Mouse (Mus musculus): ENCODE measurements around the gene Cwf19l1. TPM values are rescaled to one million over a fixed set of nuclear protein-coding genes. Genes with fewer than 3 reads are reported as not detected.
A peak's percentile ranks its signal among the peaks of the same experiment; 100 is the strongest.

The Cwf19l1 gene
- polyA plus RNA-seq, 1 experiment from 2014 or later = 19.9 TPM

DNA sequence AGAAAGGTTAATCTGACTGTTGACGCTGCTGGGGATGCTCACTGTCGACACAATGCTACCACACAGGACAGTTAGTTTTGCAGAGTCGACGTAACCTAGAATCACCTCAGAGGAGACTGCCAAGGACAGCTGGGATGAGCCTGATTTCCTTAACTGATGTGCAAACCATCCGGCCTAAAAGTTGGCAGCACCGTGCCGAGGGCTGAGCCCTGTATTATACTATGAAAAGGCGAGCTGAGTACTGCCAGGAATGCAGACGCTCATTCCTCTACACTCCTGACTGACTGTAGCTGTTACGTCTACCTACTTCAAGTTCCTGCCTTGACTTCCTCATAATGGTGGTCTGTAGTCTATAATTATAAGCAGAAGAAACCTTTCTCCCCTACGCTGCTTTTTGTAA lies 60.7 kb downstream of the Cwf19l1 start:
- H3K36me3 ChIP-seq (ENCODE audit: control insufficient read depth, insufficient read depth) = peaks cover 23% of the 10 kb centered on the region
- H3K9ac ChIP-seq (ENCODE audit: low read length) = no peak overlapping the region
- no peaks in the 10 kb centered on the region for H3K9me3 ChIP-seq (replicated peaks; ENCODE audit: control insufficient read depth, low read length)
- H3K27me3 ChIP-seq (ENCODE audit: control insufficient read depth, insufficient read depth, low read length) = no peaks in the 10 kb centered on the region
- H3K4me3 ChIP-seq (ENCODE audit: low read length) = no peak overlapping the region
- no peak overlapping the region for H3K27ac ChIP-seq (ENCODE audit: low read length)
- WGBS = 73% methylated on average over 11 of the region's 11 CpGs
- H3K4me1 ChIP-seq (ENCODE audit: control insufficient read depth, insufficient read depth, low read length) = peaks cover 2% of the 10 kb centered on the region; the same call in 1 of the 2 replicates
- no peak overlapping the region for H3K4me2 ChIP-seq (ENCODE audit: low read depth, low read length)
- ATAC-seq (replicated peaks; ENCODE audit: extremely low read depth, insufficient read depth, low FRiP score) = no peak

GRCm38 (mm10) chr19:44071166-44071565 lies 64.5 kb downstream of the Cwf19l1 start:
- no peak overlapping the region for H3K4me3 ChIP-seq (ENCODE audit: low read length)
- H3K4me2 ChIP-seq (ENCODE audit: low read depth, low read length) = no peak overlapping the region
- no peaks in the 10 kb centered on the region for H3K27me3 ChIP-seq (ENCODE audit: control insufficient read depth, insufficient read depth, low read length)
- H3K27ac ChIP-seq (ENCODE audit: low read length) = no peak overlapping the region
- H3K9ac ChIP-seq (ENCODE audit: low read length) = no peak overlapping the region
- H3K9me3 ChIP-seq (replicated peaks; ENCODE audit: control insufficient read depth, low read length) = no peaks in the 10 kb centered on the region
- ATAC-seq (replicated peaks; ENCODE audit: extremely low read depth, insufficient read depth, low FRiP score) = no peak
- H3K4me1 ChIP-seq (ENCODE audit: control insufficient read depth, insufficient read depth, low read length) = peaks cover 8% of the 10 kb centered on the region
- WGBS = 65% methylated on average over 5 of the region's 5 CpGs
- peaks cover 9% of the 10 kb centered on the region for H3K36me3 ChIP-seq (ENCODE audit: control insufficient read depth, insufficient read depth)

DNA sequence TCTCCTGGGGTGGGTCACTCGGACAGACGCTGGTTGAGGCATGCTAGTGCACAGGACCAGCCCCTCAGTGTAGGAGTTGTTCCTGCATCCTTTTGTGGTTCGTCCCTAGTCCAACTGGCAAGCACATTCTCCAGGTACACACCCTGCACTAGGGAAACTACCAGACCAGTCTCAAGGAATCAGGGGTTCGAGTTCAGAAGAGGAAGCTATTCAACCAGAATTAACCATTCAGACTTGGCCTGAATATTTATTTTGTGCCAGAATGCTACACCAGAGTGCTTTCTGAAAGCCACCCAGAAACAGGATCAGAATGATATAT lies 65.8 kb downstream of the Cwf19l1 start:
- Histone ChIP-seq H3K36me3 (ENCODE audit: control insufficient read depth, insufficient read depth) (peaks cover 9% of the 10 kb centered on the region), H3K4me2 (ENCODE audit: low read depth, low read length) (peak overlapping the region; percentile 91), H3K27ac (ENCODE audit: low read length) (peak overlapping the region; percentile 60; the same call in 1 of the 2 replicates), H3K4me1 (ENCODE audit: control insufficient read depth, insufficient read depth, low read length) (peaks cover 8% of the 10 kb centered on the region), H3K4me3 (ENCODE audit: low read length) (peak overlapping the region; percentile 88), H3K27me3 (ENCODE audit: control insufficient read depth, insufficient read depth, low read length) (no peaks in the 10 kb centered on the region), H3K9ac (ENCODE audit: low read length) (peak overlapping the region; percentile 81), H3K9me3 (replicated peaks; ENCODE audit: control insufficient read depth, low read length) (no peaks in the 10 kb centered on the region)
- no peak for ATAC-seq (replicated peaks; ENCODE audit: extremely low read depth, insufficient read depth, low FRiP score)
- WGBS = 10% methylated on average over 4 of the region's 4 CpGs

DNA sequence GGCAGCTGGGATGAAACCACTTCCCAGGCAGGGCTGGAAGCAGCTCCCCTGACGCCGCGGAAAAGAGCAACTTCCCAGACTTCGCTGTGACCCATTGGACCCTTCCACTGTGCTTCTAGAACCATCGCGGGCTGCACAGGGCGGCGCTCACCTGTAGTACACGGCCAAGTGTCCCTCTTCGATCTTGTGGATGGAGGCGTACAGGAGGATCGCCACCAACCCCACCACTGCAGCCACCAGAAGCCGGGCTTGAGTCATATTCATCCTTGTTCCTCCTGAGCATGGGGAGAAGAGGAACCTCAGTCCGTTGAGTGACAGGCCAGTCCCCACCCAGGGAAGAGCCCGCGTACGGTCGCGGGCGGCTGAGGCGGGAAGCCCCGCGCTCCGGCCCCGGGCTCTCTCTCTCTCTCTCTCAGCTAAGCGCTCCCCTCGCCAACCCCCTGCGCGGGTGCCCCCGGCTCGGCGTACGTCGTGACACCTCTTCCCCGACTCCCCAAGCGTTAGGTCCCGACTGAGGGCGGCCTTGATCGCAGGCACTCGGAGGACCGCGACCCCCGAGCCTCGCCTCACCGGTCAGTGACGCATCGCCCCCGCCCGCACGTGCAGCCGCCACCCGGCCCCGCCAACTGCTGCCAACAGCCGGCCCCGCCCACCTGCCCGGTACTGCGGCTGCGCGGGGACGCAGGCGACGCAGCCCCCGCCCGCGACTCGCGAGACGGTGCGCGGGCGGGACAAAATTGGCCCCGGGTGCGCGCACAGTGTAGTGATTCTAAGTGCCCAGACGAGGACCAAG lies 66.4 kb downstream of the Cwf19l1 start, which contains the start of gene Erlin1:
Erlin1 (minus strand) TSS at position 665 of the 793 bp plus-strand sequence.
- under 1% methylated on average over 75 of the region's 75 CpGs for WGBS

GRCm38 (mm10) chr19:44068232-44068631 lies 67.4 kb downstream of the Cwf19l1 start:
- 76% methylated on average over 4 of the region's 4 CpGs for WGBS
- Histone ChIP-seq H3K27me3 (ENCODE audit: control insufficient read depth, insufficient read depth, low read length) (no peaks in the 10 kb centered on the region), H3K4me1 (ENCODE audit: control insufficient read depth, insufficient read depth, low read length) (peaks cover 8% of the 10 kb centered on the region), H3K36me3 (ENCODE audit: control insufficient read depth, insufficient read depth) (peaks cover 10% of the 10 kb centered on the region; the same call in 1 of the 2 replicates), H3K9ac (ENCODE audit: low read length) (no peak overlapping the region), H3K27ac (ENCODE audit: low read length) (no peak overlapping the region), H3K9me3 (replicated peaks; ENCODE audit: control insufficient read depth, low read length) (no peaks in the 10 kb centered on the region), H3K4me2 (ENCODE audit: low read depth, low read length) (peak overlapping the region; percentile 91), H3K4me3 (ENCODE audit: low read length) (no peak overlapping the region)
- ATAC-seq (replicated peaks; ENCODE audit: extremely low read depth, insufficient read depth, low FRiP score) = no peak

More for the DNA sequence above, 66.4 kb downstream of the Cwf19l1 start, which contains the start of gene Erlin1:
- peak within 1 kb of the TSS; percentile 88 for H3K4me3 ChIP-seq (ENCODE audit: low read length)
- H3K27ac ChIP-seq (ENCODE audit: low read length) = peak within 1 kb of the TSS; percentile 60
- H3K4me2 ChIP-seq (ENCODE audit: low read depth, low read length) = peak within 1 kb of the TSS; percentile 91
- H3K36me3 ChIP-seq (ENCODE audit: control insufficient read depth, insufficient read depth) = peaks cover 8% of the 10 kb centered on the region
- peaks cover 8% of the 10 kb centered on the region for H3K4me1 ChIP-seq (ENCODE audit: control insufficient read depth, insufficient read depth, low read length)
- no peaks in the 10 kb centered on the region for H3K27me3 ChIP-seq (ENCODE audit: control insufficient read depth, insufficient read depth, low read length)
- peak within 1 kb of the TSS; percentile 81 for H3K9ac ChIP-seq (ENCODE audit: low read length)
- ATAC-seq (replicated peaks; ENCODE audit: extremely low read depth, insufficient read depth, low FRiP score) = peak; percentile 93
- no peaks in the 10 kb centered on the region for H3K9me3 ChIP-seq (replicated peaks; ENCODE audit: control insufficient read depth, low read length)

DNA sequence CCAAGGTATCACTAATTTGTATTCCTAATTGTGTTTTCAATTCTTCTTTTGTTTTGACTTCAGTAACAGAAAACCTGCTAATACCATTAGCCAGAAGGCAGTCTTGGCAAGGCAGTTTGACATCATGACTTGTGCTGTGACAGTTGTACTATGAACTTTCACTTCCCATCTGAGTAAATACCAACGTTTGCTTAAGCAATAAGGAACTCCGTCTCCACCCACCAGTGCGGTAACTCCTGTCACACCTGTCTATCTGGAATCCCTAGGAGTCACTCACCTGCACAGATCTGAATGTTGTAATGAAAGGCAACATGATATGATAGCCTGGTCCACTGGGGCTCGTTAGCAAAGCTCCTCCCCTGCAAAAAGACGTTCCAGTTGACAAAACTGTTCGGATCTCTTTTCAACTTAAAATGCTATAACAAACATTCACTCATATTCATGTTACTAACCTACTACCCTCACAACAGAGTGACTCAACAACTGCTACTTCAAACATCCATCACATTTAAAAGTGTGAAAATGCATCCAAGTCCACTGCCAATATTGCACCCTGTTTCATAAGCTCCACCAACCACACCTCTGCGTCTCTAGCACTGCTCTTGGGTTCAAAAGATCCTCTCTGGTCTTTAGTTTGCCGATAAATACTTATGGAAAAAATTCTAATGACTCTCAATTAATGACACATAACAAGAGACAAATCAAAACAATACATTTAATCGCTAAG lies 68.2 kb downstream of the Cwf19l1 start:
- no peak overlapping the region for H3K4me2 ChIP-seq (ENCODE audit: low read depth, low read length)
- no peak overlapping the region for H3K4me3 ChIP-seq (ENCODE audit: low read length)
- H3K9ac ChIP-seq (ENCODE audit: low read length) = no peak overlapping the region
- H3K4me1 ChIP-seq (ENCODE audit: control insufficient read depth, insufficient read depth, low read length) = peaks cover 8% of the 10 kb centered on the region
- H3K27ac ChIP-seq (ENCODE audit: low read length) = no peak overlapping the region
- ATAC-seq (replicated peaks; ENCODE audit: extremely low read depth, insufficient read depth, low FRiP score) = no peak
- H3K9me3 ChIP-seq (replicated peaks; ENCODE audit: control insufficient read depth, low read length) = no peaks in the 10 kb centered on the region
- H3K27me3 ChIP-seq (ENCODE audit: control insufficient read depth, insufficient read depth, low read length) = no peaks in the 10 kb centered on the region
- 80% methylated on average over 9 of the region's 9 CpGs for WGBS
- peaks cover 8% of the 10 kb centered on the region; the same call in 1 of the 2 replicates for H3K36me3 ChIP-seq (ENCODE audit: control insufficient read depth, insufficient read depth)

GRCm38 (mm10) chr19:44064734-44065133 lies 70.9 kb downstream of the Cwf19l1 start:
- no peak overlapping the region for H3K27ac ChIP-seq (ENCODE audit: low read length)
- no peak overlapping the region for H3K4me3 ChIP-seq (ENCODE audit: low read length)
- no peak overlapping the region for H3K9ac ChIP-seq (ENCODE audit: low read length)
- H3K4me1 ChIP-seq (ENCODE audit: control insufficient read depth, insufficient read depth, low read length) = peaks cover 5% of the 10 kb centered on the region; the same call in 1 of the 2 replicates
- ATAC-seq (replicated peaks; ENCODE audit: extremely low read depth, insufficient read depth, low FRiP score) = no peak
- no peaks in the 10 kb centered on the region for H3K27me3 ChIP-seq (ENCODE audit: control insufficient read depth, insufficient read depth, low read length)
- peaks cover 9% of the 10 kb centered on the region; the same call in 1 of the 2 replicates for H3K36me3 ChIP-seq (ENCODE audit: control insufficient read depth, insufficient read depth)
- no peak overlapping the region for H3K4me2 ChIP-seq (ENCODE audit: low read depth, low read length)
- no peaks in the 10 kb centered on the region for H3K9me3 ChIP-seq (replicated peaks; ENCODE audit: control insufficient read depth, low read length)
- 95% methylated on average over 2 of the region's 2 CpGs for WGBS

- Histone ChIP-seq H3K9me3 (replicated peaks; ENCODE audit: control insufficient read depth, low read length) (no peaks in the 10 kb centered on the region), H3K4me3 (ENCODE audit: low read length) (no peak overlapping the region), H3K27ac (ENCODE audit: low read length) (no peak overlapping the region), H3K9ac (ENCODE audit: low read length) (no peak overlapping the region), H3K4me1 (ENCODE audit: control insufficient read depth, insufficient read depth, low read length) (peaks cover 3% of the 10 kb centered on the region; the same call in 1 of the 2 replicates), H3K36me3 (ENCODE audit: control insufficient read depth, insufficient read depth) (peaks cover 11% of the 10 kb centered on the region; the same call in 1 of the 2 replicates), H3K27me3 (ENCODE audit: control insufficient read depth, insufficient read depth, low read length) (no peaks in the 10 kb centered on the region), H3K4me2 (ENCODE audit: low read depth, low read length) (no peak overlapping the region)
- 87% methylated on average over 7 of the region's 7 CpGs for WGBS
- ATAC-seq (replicated peaks; ENCODE audit: extremely low read depth, insufficient read depth, low FRiP score) = no peak
Observed at GRCm38 (mm10) chr19:44063773-44064172, 71.9 kb downstream of the Cwf19l1 start.

DNA sequence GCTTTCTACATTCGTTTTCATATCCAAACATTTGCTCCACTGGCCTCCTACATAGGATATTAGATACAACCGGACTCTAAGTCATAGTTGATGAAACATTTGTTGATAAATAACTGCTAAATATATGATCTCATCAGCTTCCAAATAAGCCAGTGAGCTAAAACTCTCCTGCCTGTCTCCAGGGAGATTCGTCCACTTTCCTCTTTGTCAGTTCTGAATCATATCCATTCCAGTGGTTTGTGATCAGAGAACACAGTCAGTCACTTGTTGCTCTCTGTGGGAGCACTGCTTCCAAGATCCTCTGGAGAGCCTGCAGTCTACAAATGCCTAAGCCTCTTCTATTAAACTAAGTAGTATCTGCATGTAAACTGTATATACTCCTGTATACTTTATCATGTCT lies 75.5 kb downstream of the Cwf19l1 start:
- WGBS = 78% methylated on average over 3 of the region's 3 CpGs
- no peak overlapping the region for H3K4me3 ChIP-seq (ENCODE audit: low read length)
- peaks cover 13% of the 10 kb centered on the region; the same call in 1 of the 2 replicates for H3K36me3 ChIP-seq (ENCODE audit: control insufficient read depth, insufficient read depth)
- no peak for ATAC-seq (replicated peaks; ENCODE audit: extremely low read depth, insufficient read depth, low FRiP score)
- H3K4me1 ChIP-seq (ENCODE audit: control insufficient read depth, insufficient read depth, low read length) = no peaks in the 10 kb centered on the region
- H3K27ac ChIP-seq (ENCODE audit: low read length) = no peak overlapping the region
- H3K9me3 ChIP-seq (replicated peaks; ENCODE audit: control insufficient read depth, low read length) = no peaks in the 10 kb centered on the region
- H3K27me3 ChIP-seq (ENCODE audit: control insufficient read depth, insufficient read depth, low read length) = no peaks in the 10 kb centered on the region
- no peak overlapping the region for H3K4me2 ChIP-seq (ENCODE audit: low read depth, low read length)
- no peak overlapping the region for H3K9ac ChIP-seq (ENCODE audit: low read length)
